Mouse (Mus musculus): ENCODE data around the gene Sh3bgrl3. TPM values are rescaled to one million over a fixed set of nuclear protein-coding genes. Genes with fewer than 3 reads are reported as not detected.
"Not testable (repeated sequence)": the region's sequence is repeated elsewhere in the genome, so short reads cannot be mapped to it uniquely, and the experiment has no call there.

Gene Sh3bgrl3
- polyA plus RNA-seq, 1 experiment: 39.0 TPM

DNA sequence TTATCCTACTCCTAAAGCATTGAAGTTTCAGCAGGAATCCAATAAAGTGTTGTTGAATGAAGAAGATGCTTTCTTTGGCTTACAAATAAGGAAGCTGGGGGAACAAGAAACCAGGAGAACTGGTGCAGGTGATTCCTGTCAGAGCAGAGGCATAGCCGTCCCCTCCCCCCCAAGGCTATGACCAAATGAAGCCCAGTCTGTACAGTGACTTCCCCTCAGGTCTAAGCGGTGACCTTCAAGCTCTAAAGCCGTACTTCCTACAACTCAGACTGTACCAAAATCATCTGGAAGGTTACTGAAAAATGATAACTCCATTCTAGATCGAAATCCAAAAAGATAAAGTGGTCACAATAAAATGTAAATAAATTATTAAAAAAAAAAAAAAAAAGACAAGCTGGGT lies 20.8 kb upstream of the Sh3bgrl3 start:
- Histone ChIP-seq H3K4me3 (ENCODE audit: insufficient read depth, low read depth, low read length) (no peak overlapping the region), H3K27ac (replicated peaks; ENCODE audit: low read depth, low read length) (no peak overlapping the region), H3K4me1 (ENCODE audit: control insufficient read depth, insufficient read depth, insufficient read length, low read length) (peaks cover 2% of the 10 kb centered on the region; the same call in 1 of the 2 replicates)

DNA sequence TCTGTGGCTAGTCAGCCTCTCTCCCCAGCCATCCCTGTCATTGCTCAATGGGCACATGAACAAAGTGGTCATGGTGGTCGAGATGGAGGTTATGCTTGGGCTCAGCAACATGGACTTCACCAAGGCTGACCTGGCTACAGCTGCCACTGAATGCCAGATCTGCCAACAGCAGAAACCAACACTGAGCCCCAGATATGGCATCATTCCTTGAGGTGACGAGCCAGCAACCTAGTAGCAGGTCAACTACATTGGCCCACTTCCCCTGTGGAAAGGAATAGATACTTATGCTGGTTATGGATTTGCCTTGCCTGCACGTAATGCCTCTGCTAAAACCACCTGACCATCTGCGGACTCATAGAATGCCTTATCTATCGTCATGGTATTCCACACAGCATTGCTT lies 15.7 kb upstream of the Sh3bgrl3 start:
- not testable (repeated sequence) for H3K4me3 ChIP-seq (ENCODE audit: insufficient read depth, low read depth, low read length); H3K4me1 ChIP-seq (ENCODE audit: control insufficient read depth, insufficient read depth, insufficient read length, low read length); H3K27ac ChIP-seq (replicated peaks; ENCODE audit: low read depth, low read length)

DNA sequence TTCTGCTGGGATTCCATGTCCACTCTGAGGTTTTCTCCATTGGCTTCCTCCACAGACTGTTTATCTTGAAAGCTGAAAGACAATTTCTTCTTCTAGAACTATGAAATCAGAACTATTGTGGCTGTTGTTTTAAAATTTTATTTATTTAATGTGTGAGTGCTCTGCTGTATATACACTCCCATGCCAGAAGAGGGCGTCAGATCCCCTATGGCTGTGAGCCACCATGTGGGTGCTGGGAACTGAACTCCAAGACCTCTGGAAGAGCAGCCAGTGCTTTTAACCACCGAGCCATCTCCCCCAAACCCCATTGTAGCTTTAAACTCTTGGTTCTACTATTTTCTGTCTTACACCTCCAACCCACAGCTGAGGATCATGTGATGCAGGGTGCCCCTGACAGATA lies 10.3 kb upstream of the Sh3bgrl3 start:
- Histone ChIP-seq H3K4me1 (ENCODE audit: control insufficient read depth, insufficient read depth, insufficient read length, low read length) (no peaks in the 10 kb centered on the region), H3K27ac (replicated peaks; ENCODE audit: low read depth, low read length) (no peak overlapping the region), H3K4me3 (ENCODE audit: insufficient read depth, low read depth, low read length) (no peak overlapping the region)

DNA sequence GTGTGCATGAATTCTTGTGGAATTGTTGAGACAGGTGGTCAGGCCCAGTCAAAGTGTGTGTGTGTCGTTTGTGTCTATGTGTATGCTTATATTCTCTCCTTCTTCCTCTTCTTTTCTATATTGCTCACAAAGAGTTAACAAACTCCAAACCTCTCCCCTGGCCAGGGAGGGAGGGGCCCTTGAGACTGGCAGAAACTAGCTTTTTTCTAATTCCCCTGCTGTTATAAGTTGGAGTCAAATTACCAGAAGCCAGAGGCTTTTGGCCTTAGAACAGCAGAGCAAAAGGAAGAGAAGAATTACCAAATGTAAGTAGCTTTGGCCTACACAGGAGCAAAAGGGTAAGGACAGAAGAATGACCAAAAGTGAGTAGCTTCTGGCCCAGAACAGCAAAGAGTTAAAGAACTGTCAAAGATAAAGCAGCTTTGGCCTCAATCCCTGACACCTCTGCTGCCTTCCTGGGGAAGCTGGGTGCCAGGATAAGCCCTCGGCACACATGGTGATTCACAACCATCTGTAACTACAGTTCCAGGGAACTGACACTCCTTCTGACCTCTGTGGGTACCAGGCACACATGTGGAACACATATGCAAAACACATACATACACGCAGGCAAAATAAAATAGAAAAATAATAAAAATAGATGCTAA lies 7.8 kb upstream of the Sh3bgrl3 start:
- H3K4me1 ChIP-seq (ENCODE audit: control insufficient read depth, insufficient read depth, insufficient read length, low read length): no peaks in the 10 kb centered on the region
- H3K27ac ChIP-seq (replicated peaks; ENCODE audit: low read depth, low read length): no peak overlapping the region; the same call in 1 of the 2 replicates
- H3K4me3 ChIP-seq (ENCODE audit: insufficient read depth, low read depth, low read length): no peak overlapping the region

DNA sequence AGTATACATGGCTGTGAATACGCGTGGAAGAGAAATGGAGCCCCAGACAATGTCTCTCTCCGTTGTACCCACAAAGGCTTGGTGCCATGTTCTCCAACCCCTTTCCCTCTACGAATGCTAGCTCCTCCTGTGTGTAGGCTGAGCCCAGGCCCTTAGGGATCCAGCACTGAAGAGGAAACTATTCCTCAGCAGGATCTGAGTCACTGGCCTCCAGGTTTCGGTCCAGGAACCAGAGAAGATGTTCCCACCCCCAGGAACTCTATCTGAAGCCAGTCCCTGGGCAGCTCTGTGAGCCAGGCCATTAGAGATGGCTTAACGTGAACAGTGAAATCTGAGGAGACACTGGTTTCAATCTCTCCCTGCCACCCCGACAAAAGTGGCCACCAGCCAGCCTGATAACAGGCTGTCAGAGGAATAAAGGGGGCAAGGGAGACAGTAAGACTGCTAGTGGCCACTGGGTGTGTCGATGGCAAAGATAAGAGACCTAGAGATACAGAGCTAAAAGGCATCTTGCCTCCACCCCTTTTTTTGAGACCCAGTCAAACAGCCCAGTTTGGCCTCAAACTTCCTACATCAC lies 4.0 kb upstream of the Sh3bgrl3 start:
- Histone ChIP-seq H3K4me3 (ENCODE audit: insufficient read depth, low read depth, low read length) (no peak overlapping the region), H3K27ac (replicated peaks; ENCODE audit: low read depth, low read length) (no peak overlapping the region), H3K4me1 (ENCODE audit: control insufficient read depth, insufficient read depth, insufficient read length, low read length) (peaks cover 6% of the 10 kb centered on the region; the same call in 1 of the 2 replicates)

DNA sequence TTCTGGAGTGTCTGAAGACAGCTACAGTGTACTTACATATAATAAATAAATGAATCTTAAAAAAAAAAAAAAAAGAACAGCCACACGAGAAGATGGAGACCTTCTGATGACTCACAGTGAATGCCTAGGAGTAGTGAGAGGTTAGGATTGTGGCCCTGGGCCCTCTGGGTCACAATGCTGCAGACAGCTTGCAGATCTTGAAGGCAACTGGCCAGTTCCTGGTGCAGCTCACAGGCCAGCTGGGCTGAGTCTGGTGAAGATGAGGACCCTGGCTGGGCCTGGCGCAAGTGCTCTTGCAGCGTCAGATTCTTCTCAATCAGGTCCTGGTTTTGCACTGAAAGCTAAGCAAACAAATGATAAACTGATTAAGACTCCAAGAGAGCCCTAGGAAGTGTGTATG lies 3.5 kb upstream of the Sh3bgrl3 start:
- Histone ChIP-seq H3K4me3 (ENCODE audit: insufficient read depth, low read depth, low read length) (no peak overlapping the region), H3K4me1 (ENCODE audit: control insufficient read depth, insufficient read depth, insufficient read length, low read length) (peaks cover 11% of the 10 kb centered on the region; the same call in 1 of the 2 replicates), H3K27ac (replicated peaks; ENCODE audit: low read depth, low read length) (no peak overlapping the region)

DNA sequence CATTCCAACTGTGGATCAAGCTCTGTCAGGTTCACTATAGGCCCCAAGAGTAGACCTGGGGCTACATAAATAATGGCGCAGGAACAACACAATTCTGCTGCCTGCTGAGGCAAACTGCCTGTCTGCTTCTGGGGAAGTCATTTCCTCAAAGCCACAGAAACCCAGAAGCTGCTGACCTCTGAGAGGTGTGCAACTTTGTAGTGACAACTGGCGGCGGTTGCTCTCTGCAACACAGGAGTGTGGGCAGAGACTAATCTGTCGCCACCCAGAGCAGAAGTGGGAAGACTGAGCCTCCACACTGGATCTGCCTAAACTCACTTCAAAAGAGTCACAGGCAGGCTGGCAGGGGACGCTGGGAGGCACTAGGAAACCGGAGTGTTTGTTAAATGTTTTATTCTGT lies 893 bp upstream of the Sh3bgrl3 start:
- H3K27ac ChIP-seq (replicated peaks; ENCODE audit: low read depth, low read length): peak overlapping the region; percentile 55
- H3K4me3 ChIP-seq (ENCODE audit: insufficient read depth, low read depth, low read length): peak overlapping the region; percentile 90
- peaks cover 11% of the 10 kb centered on the region; the same call in 1 of the 2 replicates for H3K4me1 ChIP-seq (ENCODE audit: control insufficient read depth, insufficient read depth, insufficient read length, low read length)

DNA sequence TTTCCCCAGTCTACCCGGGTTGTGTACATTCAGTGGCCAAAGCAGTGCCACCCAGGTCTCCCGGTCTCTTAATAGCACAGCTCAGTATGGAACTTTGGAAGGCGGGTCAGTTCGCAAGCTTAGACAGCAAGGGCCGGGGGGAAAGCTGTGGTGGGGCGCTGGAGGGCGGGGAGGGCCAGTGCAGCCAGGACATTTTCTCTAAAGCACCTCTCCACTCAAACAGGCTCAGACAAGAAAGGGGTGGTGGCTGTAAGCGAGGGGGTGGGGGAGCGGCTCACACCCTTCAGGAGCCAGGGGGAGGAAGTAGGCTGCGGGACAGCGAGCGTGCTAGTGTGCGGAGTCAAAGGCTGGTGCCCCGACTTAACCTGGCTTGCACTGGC lies 384 bp upstream of the Sh3bgrl3 start:
- Histone ChIP-seq H3K4me1 (ENCODE audit: control insufficient read depth, insufficient read depth, insufficient read length, low read length) (peaks cover 11% of the 10 kb centered on the region; the same call in 1 of the 2 replicates), H3K4me3 (ENCODE audit: insufficient read depth, low read depth, low read length) (peak overlapping the region; percentile 90), H3K27ac (replicated peaks; ENCODE audit: low read depth, low read length) (peak overlapping the region; percentile 71)

DNA sequence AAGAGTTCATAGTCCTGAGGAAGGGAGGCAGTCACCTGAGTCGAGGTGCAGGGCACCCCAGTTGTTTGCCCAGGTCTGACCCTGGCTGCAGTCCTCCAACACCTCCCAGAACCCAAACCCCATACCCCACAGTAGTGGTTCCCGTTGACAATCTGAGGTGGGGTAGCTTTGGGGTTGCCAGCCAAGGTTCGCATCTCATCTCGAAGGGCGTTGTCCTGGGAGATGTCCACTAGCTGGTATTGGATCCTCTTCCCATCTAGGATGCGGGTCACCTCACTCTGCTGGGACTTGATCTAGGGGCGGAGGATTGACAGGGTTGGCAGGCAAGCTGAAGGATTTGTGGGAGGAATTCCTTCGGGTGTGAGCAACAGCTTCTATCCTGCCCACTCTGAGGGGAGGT lies 796 bp downstream of the Sh3bgrl3 start:
- H3K4me1 ChIP-seq (ENCODE audit: control insufficient read depth, insufficient read depth, insufficient read length, low read length): peaks cover 11% of the 10 kb centered on the region; the same call in 1 of the 2 replicates
- peak overlapping the region; percentile 90 for H3K4me3 ChIP-seq (ENCODE audit: insufficient read depth, low read depth, low read length)
- peak overlapping the region; percentile 51; the same call in 1 of the 2 replicates for H3K27ac ChIP-seq (replicated peaks; ENCODE audit: low read depth, low read length)

DNA sequence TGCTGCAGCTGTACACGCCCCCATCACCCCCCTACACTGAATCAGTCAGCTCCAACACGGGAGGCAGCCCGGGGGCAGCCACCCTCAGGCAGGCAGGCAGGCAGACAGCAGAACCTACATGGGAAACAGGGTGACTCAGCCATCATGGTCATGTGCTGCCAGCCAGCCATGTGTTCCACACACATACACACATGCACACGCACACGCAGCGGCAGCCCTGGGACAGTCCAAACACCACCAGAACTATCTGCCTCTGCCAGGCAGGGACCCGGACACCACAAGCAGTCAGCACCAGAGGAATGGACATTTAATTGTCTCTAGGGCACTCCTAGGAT lies 1.5 kb downstream of the Sh3bgrl3 start:
- Histone ChIP-seq H3K4me3 (ENCODE audit: insufficient read depth, low read depth, low read length) (peak overlapping the region; percentile 90), H3K4me1 (ENCODE audit: control insufficient read depth, insufficient read depth, insufficient read length, low read length) (peaks cover 11% of the 10 kb centered on the region; the same call in 1 of the 2 replicates), H3K27ac (replicated peaks; ENCODE audit: low read depth, low read length) (no peak overlapping the region)

DNA sequence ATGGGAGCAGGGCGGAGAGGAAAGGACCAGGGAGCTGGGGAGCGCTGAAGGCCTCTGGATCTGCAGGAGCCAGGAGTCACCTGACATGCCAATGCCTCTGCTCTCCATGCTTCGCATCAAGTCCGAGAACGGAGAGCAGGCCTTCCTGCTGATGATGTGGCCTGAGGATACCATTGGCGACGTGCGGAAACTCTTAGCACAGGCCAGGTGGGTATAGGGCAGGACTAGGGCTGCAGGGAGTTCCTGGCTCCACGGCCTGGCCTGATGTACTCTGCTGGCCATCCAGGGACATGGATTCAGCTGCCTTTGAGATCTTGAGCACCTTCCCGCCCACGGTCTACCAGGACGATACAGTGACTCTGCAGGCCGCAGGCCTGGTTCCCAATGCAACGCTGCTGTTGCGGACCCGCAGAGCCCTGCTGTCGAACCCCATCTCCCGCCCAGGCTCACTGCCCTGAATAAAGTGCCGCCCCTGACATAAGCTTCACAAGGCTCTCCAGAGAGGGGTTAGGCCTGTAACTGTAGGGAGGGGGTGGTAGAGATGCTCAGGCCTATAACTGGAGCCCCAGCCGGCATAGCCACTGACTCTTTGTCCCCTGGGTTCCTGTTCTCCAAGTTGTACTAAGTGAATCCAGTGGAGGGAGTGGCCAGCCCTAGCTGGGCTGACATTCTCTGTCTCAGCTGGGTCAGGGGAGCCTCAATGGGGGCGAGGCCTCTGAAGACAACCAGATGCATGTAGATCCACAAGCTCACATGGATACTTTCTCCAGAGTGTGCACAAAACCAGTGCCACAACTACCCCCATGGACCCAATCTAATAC lies 2.1 kb downstream of the Sh3bgrl3 start:
- Histone ChIP-seq H3K4me3 (ENCODE audit: insufficient read depth, low read depth, low read length) (no peak overlapping the region), H3K27ac (replicated peaks; ENCODE audit: low read depth, low read length) (no peak overlapping the region), H3K4me1 (ENCODE audit: control insufficient read depth, insufficient read depth, insufficient read length, low read length) (peaks cover 11% of the 10 kb centered on the region; the same call in 1 of the 2 replicates)

DNA sequence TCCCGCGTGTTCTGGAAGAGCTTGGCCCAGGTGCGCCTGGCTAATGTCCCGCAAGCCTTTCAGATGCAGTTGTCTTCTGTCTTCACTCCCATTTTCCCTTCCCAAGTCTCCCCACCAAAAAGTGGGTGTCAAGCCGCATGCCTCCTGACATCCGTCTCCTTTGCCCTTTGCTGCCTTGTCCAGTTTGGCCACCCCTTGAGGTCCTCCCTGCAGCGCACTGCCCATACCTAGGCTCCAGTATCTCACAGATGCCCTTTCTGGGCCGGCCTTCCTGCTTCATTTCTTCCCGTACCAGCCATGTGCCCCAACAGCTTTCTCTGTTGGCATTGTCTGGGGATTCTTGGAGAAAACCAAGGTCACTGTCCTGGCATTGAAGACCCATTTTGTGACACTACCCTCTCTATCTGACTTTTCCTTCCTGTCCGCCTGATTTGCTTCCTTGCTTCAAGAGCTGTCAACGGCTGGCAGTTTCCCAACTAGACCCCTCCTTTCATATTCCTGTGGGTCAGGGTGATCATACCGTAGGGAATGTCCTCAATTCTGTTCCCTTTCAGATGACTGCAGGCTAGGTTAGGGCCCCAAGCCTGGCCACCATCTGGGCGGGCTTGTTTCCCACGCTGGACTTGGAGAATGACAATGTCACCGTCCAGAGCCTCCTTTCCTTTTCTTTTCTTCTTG lies 3.1 kb downstream of the Sh3bgrl3 start:
- Histone ChIP-seq H3K4me1 (ENCODE audit: control insufficient read depth, insufficient read depth, insufficient read length, low read length) (peaks cover 11% of the 10 kb centered on the region; the same call in 1 of the 2 replicates), H3K4me3 (ENCODE audit: insufficient read depth, low read depth, low read length) (no peak overlapping the region), H3K27ac (replicated peaks; ENCODE audit: low read depth, low read length) (no peak overlapping the region)

DNA sequence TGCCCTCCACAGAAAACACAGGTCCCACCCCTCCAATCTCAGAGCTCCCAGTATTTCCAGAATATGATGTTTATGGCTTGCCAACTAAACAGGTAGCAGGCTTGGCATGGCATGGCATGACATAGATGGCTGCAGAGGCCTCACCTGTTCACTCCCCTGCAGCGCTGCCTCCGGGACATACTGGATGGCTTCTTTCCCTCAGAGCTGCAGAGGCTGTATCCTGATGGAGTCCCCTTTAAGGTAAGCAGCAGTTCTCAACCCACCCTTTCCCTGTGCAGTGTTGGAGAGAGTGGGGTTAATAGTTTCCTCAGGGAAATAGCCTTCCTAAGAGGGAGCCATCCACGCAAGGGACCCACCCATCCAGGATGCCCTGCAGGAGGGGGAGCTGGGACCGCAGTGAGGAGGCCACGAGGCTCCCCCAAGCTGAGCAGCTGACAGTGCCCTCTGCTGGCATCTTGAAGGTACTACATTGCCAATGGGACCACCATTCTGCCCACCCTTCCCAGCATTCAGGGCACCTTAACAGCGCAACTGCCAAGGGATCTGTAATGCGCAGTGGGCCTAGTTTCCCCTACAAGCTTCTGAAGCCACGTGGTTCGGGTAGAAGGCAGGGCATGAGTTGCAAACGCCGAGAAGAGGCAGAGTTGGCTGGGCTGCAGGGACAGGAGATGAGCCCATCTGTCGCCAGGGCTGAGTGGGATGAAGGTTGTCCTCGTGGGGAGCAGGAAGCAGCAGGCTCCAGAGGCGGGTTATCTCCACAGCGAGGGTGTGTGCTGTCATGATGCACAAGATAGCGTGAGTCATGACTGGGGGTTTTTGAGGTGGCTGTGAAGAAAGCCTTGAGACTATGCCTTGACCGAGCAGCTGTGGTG lies 4.7 kb downstream of the Sh3bgrl3 start:
- Histone ChIP-seq H3K4me3 (ENCODE audit: insufficient read depth, low read depth, low read length) (no peak overlapping the region), H3K4me1 (ENCODE audit: control insufficient read depth, insufficient read depth, insufficient read length, low read length) (peaks cover 9% of the 10 kb centered on the region; the same call in 1 of the 2 replicates), H3K27ac (replicated peaks; ENCODE audit: low read depth, low read length) (no peak overlapping the region)

DNA sequence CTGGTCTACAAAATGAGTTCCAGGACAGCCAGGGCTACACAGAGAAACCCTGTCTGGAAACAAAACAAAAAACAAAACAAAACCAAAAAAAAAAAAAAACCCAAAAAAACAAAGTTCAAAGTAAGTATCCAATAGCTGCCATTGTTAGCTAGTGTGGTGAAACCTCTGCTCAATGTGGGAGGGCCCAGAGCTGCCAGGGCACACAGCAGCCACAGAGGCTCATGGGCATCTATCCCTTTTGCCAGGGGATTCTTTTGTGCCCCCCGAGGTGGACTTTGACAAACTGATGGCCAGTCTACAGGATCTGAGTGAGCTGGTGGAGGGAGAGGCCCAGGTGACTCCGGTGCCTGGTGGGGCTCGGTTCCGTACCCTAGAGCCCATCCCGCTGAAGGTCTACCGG lies 5.4 kb downstream of the Sh3bgrl3 start:
- peaks cover 9% of the 10 kb centered on the region; the same call in 1 of the 2 replicates for H3K4me1 ChIP-seq (ENCODE audit: control insufficient read depth, insufficient read depth, insufficient read length, low read length)
- no peak overlapping the region for H3K4me3 ChIP-seq (ENCODE audit: insufficient read depth, low read depth, low read length)
- no peak overlapping the region for H3K27ac ChIP-seq (replicated peaks; ENCODE audit: low read depth, low read length)

Measured in brown adipose tissue, adult 24 weeks (tissue).